Mouse (Mus musculus): ENCODE data around the gene Ccdc152.

- TF ChIP-seq CTCF (IDR thresholded peaks at IDR 0.05; ENCODE audit: low read depth, low read length) = no peak
- no peak for TF ChIP-seq EP300 (IDR thresholded peaks at IDR 0.05; ENCODE audit: insufficient read depth, low read depth, low read length)
- no peak for TF ChIP-seq POLR2A (IDR thresholded peaks at IDR 0.05; ENCODE audit: insufficient read depth, low read length)
These were observed 17.3 kb downstream of the Ccdc152 start for GRCm38 (mm10) chr15:3286032-3286431.
